Mouse (Mus musculus) c-Kit-positive CD71-positive TER-119-negative erythroid progenitor cells, embryonic 14.5 days (primary cell): ENCODE results near the gene Gusb.
A peak's percentile ranks its signal among the peaks of the same experiment; 100 is the strongest.
"Not testable (repeated sequence)": the region's sequence is repeated elsewhere in the genome, so short reads cannot be mapped to it uniquely, and the experiment has no call there.

ENCODE experiments used
- DNase-seq: peaks from one replicate; pipeline ENCODE4 v3.0.0-alpha.2; 2013; ENCODE audit warnings: low read depth

The Gusb gene

GRCm38 (mm10) chr5:130002301-130003146 lies at the start of gene Gusb:
Gusb (minus strand) TSS chr5:130003049.
- peak; percentile 70 for DNase-seq

GRCm38 (mm10) chr5:130052510-130052909 lies 49.7 kb upstream of the Gusb start:
- no peak for DNase-seq

DNA sequence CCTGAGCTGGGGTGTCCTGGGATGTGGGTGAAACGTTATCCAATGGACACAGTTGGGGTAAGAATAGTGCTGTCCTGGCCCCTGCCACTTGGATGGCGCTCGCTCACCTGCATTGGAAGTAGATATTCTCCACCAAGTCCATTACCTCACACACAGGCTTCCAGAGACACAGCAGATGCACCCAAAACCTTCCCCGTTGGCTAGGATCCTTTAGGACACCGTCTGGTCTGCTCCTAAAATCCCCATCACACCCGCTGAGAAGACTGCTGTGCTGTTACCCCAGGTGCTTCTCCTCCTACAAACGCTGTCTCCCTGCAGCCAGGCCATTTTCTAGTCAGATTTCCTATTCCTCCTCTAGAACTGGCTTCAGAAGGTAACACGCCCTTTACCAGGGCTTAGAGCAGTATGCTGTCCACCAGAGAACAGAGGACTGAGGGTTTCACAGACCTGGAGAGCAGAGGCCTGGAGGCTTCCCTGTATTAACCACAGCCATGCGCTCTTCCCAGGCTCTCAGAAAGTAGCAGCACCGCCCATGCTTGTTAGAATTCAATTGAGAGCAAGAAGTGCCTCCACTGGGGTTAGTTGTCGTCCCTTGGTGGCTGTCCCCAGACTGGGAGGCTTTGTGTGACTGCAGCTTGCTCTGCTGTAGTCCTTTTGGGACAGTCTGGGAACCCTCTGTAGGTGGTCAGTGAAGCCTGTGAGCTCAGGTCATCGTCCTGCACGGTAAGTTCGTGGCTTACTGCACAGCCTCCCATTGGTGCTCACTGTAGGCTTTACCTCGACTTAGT lies 48.4 kb upstream of the Gusb start:
- no peak for DNase-seq

DNA sequence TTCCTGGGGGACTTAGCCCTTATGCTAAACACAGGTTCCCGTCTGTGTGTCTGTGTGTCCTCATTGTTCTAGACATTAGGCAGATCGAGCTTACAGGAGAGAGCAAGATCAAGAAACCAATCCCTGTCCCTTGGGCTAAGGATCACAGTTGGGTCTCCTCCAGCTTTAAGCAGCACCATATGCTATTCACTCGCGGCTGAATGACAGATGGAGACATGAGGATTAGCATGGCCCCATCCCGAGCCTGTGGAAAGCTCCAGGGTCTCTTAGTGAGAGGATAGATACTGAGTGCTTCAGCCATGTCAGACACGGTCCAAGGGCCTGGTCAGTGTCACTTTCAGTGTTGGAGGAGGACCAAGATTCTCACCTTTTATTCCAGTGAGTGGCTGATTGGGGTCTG lies 47.6 kb upstream of the Gusb start:
- no peak for DNase-seq

DNA sequence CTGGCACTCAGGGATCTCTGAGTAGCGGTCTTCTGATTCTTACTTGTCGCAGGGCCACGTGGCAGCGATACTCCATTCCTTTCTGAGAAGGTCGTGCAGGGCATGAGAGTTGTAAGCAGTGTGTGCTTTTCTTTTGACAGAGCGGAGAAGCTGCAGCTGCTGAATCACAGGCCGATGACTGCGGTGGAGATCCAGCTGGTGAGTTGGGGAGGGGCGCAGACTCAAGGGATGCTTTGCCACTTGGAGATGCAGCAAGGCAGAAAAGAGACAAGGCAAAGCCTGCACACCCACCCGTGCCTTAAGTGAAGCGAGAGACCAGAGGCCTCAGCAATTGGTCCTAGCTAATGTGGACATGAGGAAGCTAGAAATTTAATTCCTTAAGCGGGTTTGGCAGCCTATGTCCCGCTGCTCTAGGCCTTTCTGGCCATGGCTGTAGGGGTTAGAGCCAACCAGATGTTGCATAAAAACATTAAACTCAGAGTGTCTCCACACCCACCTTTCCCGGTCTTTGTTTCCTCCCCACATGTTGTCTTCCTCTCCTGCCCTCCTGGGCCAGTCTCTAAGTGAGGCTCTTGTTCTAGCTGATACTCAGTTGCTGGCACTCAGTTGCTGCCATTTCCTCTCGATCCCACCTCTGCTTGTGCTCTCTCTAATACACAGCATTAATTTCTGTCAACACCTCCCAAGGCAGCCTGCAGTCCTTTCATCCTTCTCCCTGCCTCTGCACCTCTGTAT lies 46.1 kb upstream of the Gusb start:
- DNase-seq: no peak

DNA sequence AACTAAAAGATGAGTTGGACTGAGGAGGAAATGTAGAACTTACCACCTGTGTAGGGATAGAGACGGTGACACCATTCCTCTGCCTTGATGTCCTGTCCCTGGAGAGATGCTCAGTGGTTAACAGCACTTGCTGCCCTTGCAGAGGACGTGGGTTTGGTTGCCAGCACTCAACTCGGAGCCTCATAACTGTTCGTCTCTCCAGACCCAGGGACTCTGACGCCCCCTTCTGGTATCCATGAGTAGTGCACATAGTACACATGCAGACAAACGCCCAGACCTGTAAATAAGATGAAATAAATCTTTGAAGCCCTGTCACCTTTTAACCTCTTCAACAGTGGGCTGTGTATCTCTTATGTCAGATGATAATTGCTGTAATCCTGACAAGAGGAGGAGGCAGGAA lies 44.2 kb upstream of the Gusb start:
- no peak for DNase-seq

DNA sequence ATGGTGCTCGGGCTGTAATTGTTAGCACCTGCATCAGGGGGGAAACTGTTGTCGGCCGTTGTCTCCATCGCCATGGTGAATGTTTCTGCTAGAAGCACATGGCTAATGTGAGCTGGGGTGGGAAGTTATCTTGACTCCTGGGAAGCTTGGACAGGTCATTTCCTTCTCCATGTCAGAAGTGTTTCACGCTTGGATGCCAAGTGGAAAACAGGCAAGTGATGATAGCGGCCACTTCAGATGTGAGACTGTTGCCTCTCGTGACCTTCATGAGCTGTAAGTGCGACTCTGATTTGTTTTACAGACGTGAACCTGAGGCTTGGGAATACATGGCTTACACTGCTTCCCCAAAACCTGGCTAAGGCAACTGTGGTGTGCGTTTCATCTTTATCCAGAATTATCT lies 43.7 kb upstream of the Gusb start:
- no peak for DNase-seq

DNA sequence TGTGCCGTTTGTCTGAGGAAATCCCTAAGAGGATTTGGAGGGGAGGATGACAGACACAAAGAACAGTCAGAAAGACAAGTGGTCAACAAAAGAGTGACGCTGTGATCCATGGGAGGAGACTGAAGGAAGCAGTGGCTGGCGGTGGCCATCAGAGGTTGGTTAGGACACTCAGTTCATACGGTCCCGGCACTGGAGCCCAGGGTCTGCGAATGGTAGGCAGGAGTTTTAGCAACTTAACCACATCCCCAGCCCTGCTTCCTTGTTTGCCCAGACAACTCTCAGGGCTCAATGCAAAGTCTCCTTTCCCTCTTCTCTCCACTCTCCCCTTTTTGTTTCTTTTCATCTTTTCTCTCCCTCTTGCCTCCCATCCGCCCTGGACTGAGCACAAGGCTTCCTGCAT lies 43.3 kb upstream of the Gusb start:
- no peak for DNase-seq

DNA sequence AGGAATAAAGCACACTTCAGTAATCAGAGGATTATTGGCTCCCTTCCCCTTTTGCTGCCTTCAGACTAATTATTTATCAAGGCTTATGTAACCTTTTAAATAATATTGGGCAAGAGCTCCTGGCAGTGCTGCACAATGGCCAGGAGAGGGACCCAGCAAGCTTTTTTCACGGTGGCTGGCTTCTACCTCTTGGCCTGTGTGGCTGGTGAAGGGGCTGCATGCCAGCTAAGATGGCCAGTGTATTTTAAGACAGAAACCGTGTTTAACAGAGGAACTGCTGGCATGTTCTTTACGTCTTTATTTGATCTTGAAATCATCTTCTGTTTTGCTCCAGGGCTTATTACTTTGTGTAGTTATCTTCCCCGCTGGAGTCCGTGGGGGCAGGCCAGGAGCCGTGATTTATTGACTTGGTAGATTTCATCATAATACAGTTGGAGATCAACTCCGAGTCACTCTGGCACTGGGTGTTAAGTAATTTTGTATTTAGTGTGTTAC lies 41.4 kb upstream of the Gusb start:
- no peak for DNase-seq

DNA sequence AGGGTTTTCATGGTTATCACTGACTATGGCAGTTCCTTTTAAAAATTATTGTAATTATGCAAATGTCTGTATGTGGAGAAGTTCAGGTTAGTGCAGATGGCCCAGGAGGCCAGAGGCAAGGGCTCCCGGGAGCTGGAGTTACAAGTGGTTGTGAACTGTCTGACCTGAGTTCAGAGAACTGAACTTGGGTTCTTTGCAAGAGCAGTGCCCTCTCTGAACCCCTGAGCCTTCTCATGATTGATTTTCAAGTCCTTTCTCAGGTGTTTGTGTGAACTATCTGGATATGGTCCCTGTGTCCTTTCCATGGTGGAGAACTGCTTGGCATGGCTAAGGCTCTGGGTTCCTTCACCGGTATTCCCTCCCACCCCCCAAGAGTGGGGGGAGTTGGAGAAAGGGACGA lies 40.9 kb upstream of the Gusb start:
- DNase-seq: no peak

- DNase-seq: no peak
These were observed 38.4 kb upstream of the Gusb start for GRCm38 (mm10) chr5:130041262-130041661.

DNA sequence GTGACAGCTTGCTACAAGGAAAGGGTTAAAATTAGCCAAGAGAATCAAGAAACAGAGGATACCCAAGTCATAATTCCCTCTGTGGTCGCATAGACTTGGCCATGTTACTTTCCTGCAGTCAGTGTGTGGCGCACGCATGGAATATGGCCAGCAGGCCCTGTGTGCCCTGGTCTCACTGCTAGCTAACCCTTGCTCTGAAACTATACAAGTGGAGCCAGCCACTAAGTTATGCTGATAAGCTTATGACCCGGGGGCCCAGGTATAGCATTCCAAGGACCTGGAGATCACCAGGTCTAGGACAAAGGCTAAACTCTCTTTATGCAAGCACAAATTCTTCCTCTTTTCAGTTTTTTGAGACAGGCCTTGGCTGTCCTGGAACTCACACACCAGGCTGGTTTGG lies 37.9 kb upstream of the Gusb start:
- no peak for DNase-seq

- peak; percentile 41 for DNase-seq
These were observed 35.1 kb upstream of the Gusb start for GRCm38 (mm10) chr5:130037752-130038455.

GRCm38 (mm10) chr5:130036300-130036699 lies 33.5 kb upstream of the Gusb start:
- not testable (repeated sequence) for DNase-seq

DNA sequence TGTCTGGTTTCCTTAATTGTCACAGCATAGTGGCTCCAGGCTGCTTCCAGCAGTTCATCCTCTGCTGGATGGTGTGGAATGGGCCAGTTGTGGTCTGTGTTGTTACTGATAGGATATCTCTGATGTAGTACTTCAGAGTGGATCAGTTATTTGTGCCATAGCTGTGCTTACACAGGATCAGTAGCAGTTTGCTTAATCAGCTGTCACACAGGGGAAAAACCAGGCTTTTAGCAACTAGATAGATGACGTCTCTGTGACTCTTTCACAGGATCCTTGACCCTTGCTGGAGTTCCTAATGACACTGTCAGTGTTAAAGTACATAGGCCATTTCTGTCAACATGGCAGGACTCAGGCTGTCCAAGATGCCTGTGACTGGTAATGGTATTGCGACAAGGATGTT lies 31.0 kb upstream of the Gusb start:
- DNase-seq: no peak

- no peak for DNase-seq
These were observed 28.9 kb upstream of the Gusb start for GRCm38 (mm10) chr5:130031410-130032390.

- DNase-seq: peak; percentile 63
These were observed 26.5 kb upstream of the Gusb start, which contains the start of the genes Asl and Crcp for GRCm38 (mm10) chr5:130029142-130029897. Asl (minus strand) TSS chr5:130029247. Crcp (plus strand) TSS chr5:130029290.

GRCm38 (mm10) chr5:130027696-130028095 lies 24.8 kb upstream of the Gusb start:
- DNase-seq: no peak

GRCm38 (mm10) chr5:130027134-130027533 lies 24.3 kb upstream of the Gusb start:
- no peak for DNase-seq
